Mouse (Mus musculus): ENCODE results near the gene Rasgef1a.

DNA sequence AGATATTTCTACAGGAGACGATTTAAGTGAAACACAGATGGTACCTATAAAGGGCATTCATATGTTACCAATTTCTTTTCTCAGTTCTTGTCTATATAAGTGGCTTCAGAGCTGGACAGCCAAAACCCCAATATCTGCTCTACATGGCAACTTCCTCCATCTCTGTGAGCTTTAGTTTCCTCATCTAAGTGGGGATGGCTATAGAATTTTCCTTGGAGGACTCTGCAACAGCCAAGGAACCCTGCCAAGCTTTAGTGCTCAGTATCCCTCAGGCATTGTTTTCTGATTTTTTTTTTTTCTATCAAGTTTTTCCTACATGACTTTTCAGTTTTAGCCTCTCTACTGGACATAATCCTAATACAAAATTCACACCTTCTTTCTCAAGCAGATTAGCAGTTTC is 123.2 kb downstream of the Rasgef1a start:
- TF ChIP-seq CTCF (IDR thresholded peaks at IDR 0.05), result no peak
- no peak for TF ChIP-seq POLR2A (IDR thresholded peaks at IDR 0.05; ENCODE audit: insufficient read depth, low read depth, low read length)
